In the genomic region with DNA sequence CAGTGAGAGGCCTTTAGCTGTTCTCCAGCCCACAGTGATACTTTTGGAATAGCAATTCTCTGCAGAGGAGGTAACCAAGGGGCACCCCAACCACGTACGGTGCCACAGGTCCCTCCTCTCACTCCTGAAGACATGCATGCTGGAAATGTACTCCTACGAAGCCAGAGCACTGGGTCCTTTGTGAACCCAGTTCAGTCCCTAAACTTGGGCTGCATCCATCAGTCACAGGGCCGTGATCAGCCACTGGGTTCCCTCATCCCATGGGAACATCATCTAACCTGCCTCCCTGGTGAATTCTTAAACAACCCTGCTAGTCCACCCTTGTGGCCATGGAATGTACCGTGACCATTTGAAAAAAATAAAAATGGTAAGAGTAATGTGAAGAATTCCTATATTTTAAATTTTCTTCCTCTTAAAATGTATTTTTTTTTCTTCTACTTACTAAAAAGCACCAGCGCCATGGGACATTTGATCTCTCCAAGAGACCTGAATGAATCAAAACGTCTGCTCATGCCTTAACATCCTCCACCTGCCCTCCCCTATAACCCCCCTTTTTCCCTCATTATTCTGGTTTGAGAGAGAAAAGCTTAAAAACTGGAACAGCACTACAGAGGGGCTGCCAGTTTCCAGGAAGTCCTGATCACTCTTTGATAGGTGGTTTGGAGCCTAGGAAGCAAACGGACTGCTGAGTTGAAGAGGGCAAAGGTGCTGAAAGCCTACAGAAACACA, we compare ENCODE assay signal across 8 mouse cellular contexts. TPM values are rescaled to one million over a fixed set of nuclear protein-coding genes. Genes with fewer than 3 reads are reported as not detected.
A peak's percentile ranks its signal among the peaks of the same experiment; 100 is the strongest.
DNase-seq lines count a peak whose midpoint lies in the region; ATAC-seq and TF ChIP-seq lines count a peak whose summit lies in the region.

No protein-coding gene starts in this region.

- H3K4me1 ChIP-seq in hindbrain, embryonic 13.5 days (replicated peaks) = peaks cover 86% of the 10 kb centered on the region
- H3K4me1 ChIP-seq in hindbrain, embryonic 10.5 days (replicated peaks) = peaks cover 97% of the 10 kb centered on the region
- H3K4me1 ChIP-seq in embryonic facial prominence, embryonic 10.5 days = peaks cover 86% of the 10 kb centered on the region
- peaks cover 68% of the 10 kb centered on the region for H3K4me1 ChIP-seq in forebrain, embryonic 14.5 days (ENCODE audit: control insufficient read depth, insufficient read depth, low read length)
- H3K4me1 ChIP-seq in liver, postnatal 0 days (ENCODE audit: insufficient read depth) = peaks cover 64% of the 10 kb centered on the region

- WGBS in hindbrain, embryonic 13.5 days = 64% methylated on average over 8 of the region's 8 CpGs
- WGBS in hindbrain, embryonic 10.5 days = 72% methylated on average over 8 of the region's 8 CpGs
- WGBS in embryonic facial prominence, embryonic 10.5 days = 71% methylated on average over 8 of the region's 8 CpGs
- 58% methylated on average over 8 of the region's 8 CpGs for WGBS in forebrain, embryonic 14.5 days
- 76% methylated on average over 8 of the region's 8 CpGs for WGBS in liver, postnatal 0 days (ENCODE audit: insufficient replicate concordance)

- no peak for TF ChIP-seq CTCF in liver, postnatal 0 days (IDR thresholded peaks at IDR 0.05; ENCODE audit: low read depth)

- H3K27me3 ChIP-seq in hindbrain, embryonic 13.5 days = no peaks in the 10 kb centered on the region
- no peaks in the 10 kb centered on the region for H3K27me3 ChIP-seq in hindbrain, embryonic 10.5 days (ENCODE audit: insufficient read depth, poor library complexity, severe bottlenecking)
- no peaks in the 10 kb centered on the region for H3K27me3 ChIP-seq in embryonic facial prominence, embryonic 10.5 days (replicated peaks; ENCODE audit: low read depth, poor library complexity, severe bottlenecking)
- no peaks in the 10 kb centered on the region for H3K27me3 ChIP-seq in forebrain, embryonic 14.5 days (replicated peaks; ENCODE audit: control insufficient read depth, insufficient read depth, low read length)
- H3K27me3 ChIP-seq in liver, postnatal 0 days (ENCODE audit: insufficient read depth, low read length) = no peaks in the 10 kb centered on the region

- no peak for ATAC-seq in hindbrain, embryonic 13.5 days (ENCODE audit: low FRiP score)
- no peak for ATAC-seq in forebrain, embryonic 14.5 days
- ATAC-seq in liver, postnatal 0 days = no peak
- no peak for ATAC-seq in megakaryocyte progenitor cell, adult 5-6 weeks (replicated peaks; ENCODE audit: poor library complexity)

- no peak for DNase-seq in hindbrain, embryonic 10.5 days (ENCODE audit: low spot score)
- no peak for DNase-seq in embryonic facial prominence, embryonic 10.5 days (ENCODE audit: low spot score)
- DNase-seq in forebrain, embryonic 14.5 days (ENCODE audit: low spot score) = peak; percentile 58
- no peak for DNase-seq in liver, postnatal 0 days
- DNase-seq in ovary, postnatal 10 days (ENCODE audit: low spot score) = no peak
- DNase-seq in urinary bladder, adult 18-20 months (ENCODE audit: low spot score in 2 of 2) = no peak

- H3K27ac ChIP-seq in hindbrain, embryonic 13.5 days = 0 out of 2 replicates have a peak overlapping the region, but pooled peaks have one; percentile 13
- no peak overlapping the region for H3K27ac ChIP-seq in hindbrain, embryonic 10.5 days
- H3K27ac ChIP-seq in embryonic facial prominence, embryonic 10.5 days (replicated peaks) = 0 out of 2 replicates have a peak overlapping the region, but pooled peaks have one; percentile 10
- peak overlapping the region; percentile 54; the same call in 1 of the 2 replicates for H3K27ac ChIP-seq in forebrain, embryonic 14.5 days (ENCODE audit: low read depth, low read length)
- peak overlapping the region; percentile 36; the same call in 1 of the 2 replicates for H3K27ac ChIP-seq in liver, postnatal 0 days (ENCODE audit: low read depth)

- H3K4me2 ChIP-seq in hindbrain, embryonic 13.5 days = peak overlapping the region; percentile 3; the same call in 1 of the 2 replicates
- H3K4me2 ChIP-seq in forebrain, embryonic 14.5 days (ENCODE audit: low read length) = 0 out of 2 replicates have a peak overlapping the region, but pooled peaks have one; percentile 25
- no peak overlapping the region for H3K4me2 ChIP-seq in liver, postnatal 0 days (ENCODE audit: low read depth, low read length)

- peaks cover 7% of the 10 kb centered on the region for H3K36me3 ChIP-seq in hindbrain, embryonic 13.5 days
- peaks cover 20% of the 10 kb centered on the region for H3K36me3 ChIP-seq in hindbrain, embryonic 10.5 days
- H3K36me3 ChIP-seq in embryonic facial prominence, embryonic 10.5 days (replicated peaks) = peaks cover 16% of the 10 kb centered on the region
- peaks cover 5% of the 10 kb centered on the region; the same call in 1 of the 2 replicates for H3K36me3 ChIP-seq in forebrain, embryonic 14.5 days (ENCODE audit: control insufficient read depth, insufficient read depth, low read length)
- peaks cover 8% of the 10 kb centered on the region for H3K36me3 ChIP-seq in liver, postnatal 0 days (replicated peaks; ENCODE audit: insufficient read depth, low read length)

- H3K9ac ChIP-seq in hindbrain, embryonic 13.5 days = peak overlapping the region; percentile 0; the same call in 1 of the 2 replicates
- H3K9ac ChIP-seq in forebrain, embryonic 14.5 days (ENCODE audit: low read length) = 0 out of 2 replicates have a peak overlapping the region, but pooled peaks have one; percentile 25
- no peak overlapping the region for H3K9ac ChIP-seq in liver, postnatal 0 days (replicated peaks)

- H3K9me3 ChIP-seq in hindbrain, embryonic 13.5 days = no peaks in the 10 kb centered on the region
- H3K9me3 ChIP-seq in hindbrain, embryonic 10.5 days = no peaks in the 10 kb centered on the region
- H3K9me3 ChIP-seq in embryonic facial prominence, embryonic 10.5 days = no peaks in the 10 kb centered on the region
- H3K9me3 ChIP-seq in forebrain, embryonic 14.5 days (replicated peaks; ENCODE audit: control insufficient read depth, low read length) = no peaks in the 10 kb centered on the region
- H3K9me3 ChIP-seq in liver, postnatal 0 days (ENCODE audit: low read length) = no peaks in the 10 kb centered on the region

- no peak overlapping the region for H3K4me3 ChIP-seq in hindbrain, embryonic 13.5 days
- H3K4me3 ChIP-seq in hindbrain, embryonic 10.5 days = no peak overlapping the region
- H3K4me3 ChIP-seq in embryonic facial prominence, embryonic 10.5 days = no peak overlapping the region
- no peak overlapping the region for H3K4me3 ChIP-seq in forebrain, embryonic 14.5 days (ENCODE audit: low read depth, low read length)
- H3K4me3 ChIP-seq in liver, postnatal 0 days (ENCODE audit: low read depth, low read length) = no peak overlapping the region

- no peak for TF ChIP-seq EP300 in liver, postnatal 0 days (IDR thresholded peaks at IDR 0.05; ENCODE audit: low read depth)

RNA-seq across cellular contexts. Expression of a gene that starts 5.1 kb away (rescaled TPM):
- 44.2 and 50.4 TPM in 2 replicates for polyA plus RNA-seq in hindbrain, embryonic 13.5 days (2015; fragmentation: Nextera tagmentation; extraction: Ambion mirVana)
- 50.2 and 63.3 TPM in 2 replicates for polyA plus RNA-seq in hindbrain, embryonic 10.5 days (2016; fragmentation: Nextera tagmentation; extraction: Ambion mirVana)
- 38.4 and 45.5 TPM in 2 replicates for polyA plus RNA-seq in embryonic facial prominence, embryonic 10.5 days (2016; fragmentation: Nextera tagmentation; extraction: Ambion mirVana)
- 50.8 and 64.9 TPM in 2 replicates for polyA plus RNA-seq in forebrain, embryonic 14.5 days (2014; fragmentation: Nextera tagmentation; extraction: Ambion mirVana)
- 39.3 and 40.8 TPM in 2 replicates for polyA plus RNA-seq in liver, postnatal 0 days (2015; fragmentation: Nextera tagmentation; extraction: Ambion mirVana)
- 69.5 and 75.2 TPM in 2 replicates for total RNA-seq in megakaryocyte progenitor cell, adult 5-6 weeks (2015)
- total RNA-seq in megakaryocyte progenitor cell, adult 5-6 weeks (2017) = 126 and 129 TPM in 2 replicates
